Mouse (Mus musculus): ENCODE results near the gene Klc3.

Klc3 gene

DNA sequence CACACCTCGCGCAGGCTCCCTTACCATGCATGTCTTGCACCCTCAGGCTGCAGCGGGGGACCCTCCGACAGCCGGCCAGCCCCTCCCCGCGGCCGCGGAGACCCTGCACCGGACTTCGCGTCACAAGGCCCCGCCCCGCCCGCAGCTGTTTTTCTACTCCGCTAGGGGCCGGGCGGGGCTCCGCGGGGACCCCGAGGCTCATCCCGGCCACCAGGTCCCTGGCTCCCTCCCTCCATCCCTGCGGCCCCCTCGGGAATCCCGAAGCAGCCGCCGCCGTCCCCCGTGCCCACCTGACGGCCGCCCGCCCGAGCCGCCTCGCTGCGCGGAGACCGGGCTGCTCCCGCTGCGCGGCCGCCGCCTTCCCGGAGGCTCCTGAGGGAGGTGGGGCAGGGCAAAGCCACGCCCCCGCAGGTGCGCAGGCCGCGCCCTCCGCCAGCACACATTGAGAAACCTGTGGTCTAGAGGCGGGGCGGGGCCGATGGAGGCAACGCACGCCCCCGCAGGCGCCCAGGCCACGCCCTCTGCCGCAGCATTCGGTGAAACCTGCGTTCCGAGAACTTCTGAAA, at the start of gene Klc3:
Gene Klc3, minus strand, starts transcription at position 374 of the 566 bp plus-strand sequence.
- no peak for DNase-seq

DNA sequence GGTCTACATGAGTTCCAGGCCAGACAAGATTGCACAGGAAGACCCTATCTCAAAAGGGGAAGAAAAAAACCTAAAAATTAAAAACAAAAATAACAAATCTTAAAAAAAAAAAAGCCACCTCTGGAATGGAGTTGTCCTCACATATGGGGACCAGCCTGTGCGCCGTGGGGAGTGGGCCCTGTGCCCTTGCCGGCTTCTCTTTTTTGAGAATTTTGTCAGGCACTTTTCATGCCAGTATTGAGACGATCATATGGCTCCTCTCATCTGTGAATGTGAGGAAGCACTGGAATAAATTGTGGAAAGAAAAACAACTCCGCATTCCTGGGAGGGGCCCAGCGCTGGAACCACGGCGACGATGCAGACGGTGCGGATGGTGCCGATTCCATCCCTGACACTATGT, 45.3 kb upstream of the Klc3 start:
- no peak for DNase-seq

DNA sequence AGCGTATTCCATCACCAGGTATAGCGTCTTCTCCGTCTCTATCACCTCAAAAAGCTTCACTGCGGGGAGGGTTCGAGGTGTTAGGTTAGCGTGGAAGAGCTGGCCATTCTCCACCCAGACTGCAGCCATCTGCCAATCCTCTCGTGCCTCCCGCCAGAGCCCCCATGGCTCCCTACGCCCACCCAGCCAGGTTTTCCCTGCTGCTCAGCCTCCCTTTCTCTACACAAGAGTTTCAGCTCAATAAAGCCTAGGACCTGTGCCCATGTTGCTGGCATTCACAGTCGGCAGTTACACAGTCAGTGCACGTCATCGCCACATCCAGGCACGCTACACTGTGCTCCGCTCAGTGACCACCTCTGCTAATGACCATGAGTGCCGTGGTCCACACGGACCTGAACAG, 43.8 kb upstream of the Klc3 start:
- no peak for DNase-seq

DNA sequence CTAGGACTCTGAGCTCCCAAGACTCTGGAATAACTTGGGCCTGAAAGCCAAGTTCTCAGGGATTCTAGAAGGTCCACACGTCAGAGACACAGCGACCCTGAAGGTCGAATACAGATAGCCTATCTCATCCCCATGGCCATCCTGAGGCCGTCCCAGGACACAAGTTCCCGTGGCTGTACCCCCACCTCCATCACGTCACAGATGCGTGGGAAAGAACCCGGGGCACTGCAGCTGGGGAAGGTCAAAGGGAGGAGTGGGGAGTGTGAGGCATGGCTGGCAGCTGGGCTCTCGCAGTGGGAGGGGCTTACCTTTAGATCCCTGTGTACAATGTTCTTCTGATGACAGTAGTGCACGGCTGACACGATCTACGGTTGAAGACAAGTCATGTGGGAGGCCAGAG, 40.9 kb upstream of the Klc3 start:
- DNase-seq: no peak

DNA sequence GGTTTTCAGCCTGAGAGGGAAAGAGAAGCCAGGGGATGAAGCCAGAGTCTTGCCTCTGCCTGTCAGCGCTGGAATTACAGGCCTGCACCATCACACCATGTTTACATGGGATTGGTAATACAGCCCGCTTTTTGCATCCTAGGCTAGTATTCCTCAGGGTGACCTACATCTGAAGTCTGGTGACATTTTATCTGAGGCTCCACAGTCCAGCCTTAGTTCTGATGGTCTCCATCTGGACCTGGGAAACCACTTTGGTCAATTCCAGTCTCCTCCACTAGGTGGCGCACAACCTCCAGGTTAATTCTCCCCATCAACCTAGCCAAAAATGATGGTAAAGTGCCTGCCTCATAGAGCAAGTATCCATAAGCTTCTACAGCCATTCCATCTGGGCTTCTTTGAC, 39.4 kb upstream of the Klc3 start:
- peak; percentile 56 for DNase-seq

DNA sequence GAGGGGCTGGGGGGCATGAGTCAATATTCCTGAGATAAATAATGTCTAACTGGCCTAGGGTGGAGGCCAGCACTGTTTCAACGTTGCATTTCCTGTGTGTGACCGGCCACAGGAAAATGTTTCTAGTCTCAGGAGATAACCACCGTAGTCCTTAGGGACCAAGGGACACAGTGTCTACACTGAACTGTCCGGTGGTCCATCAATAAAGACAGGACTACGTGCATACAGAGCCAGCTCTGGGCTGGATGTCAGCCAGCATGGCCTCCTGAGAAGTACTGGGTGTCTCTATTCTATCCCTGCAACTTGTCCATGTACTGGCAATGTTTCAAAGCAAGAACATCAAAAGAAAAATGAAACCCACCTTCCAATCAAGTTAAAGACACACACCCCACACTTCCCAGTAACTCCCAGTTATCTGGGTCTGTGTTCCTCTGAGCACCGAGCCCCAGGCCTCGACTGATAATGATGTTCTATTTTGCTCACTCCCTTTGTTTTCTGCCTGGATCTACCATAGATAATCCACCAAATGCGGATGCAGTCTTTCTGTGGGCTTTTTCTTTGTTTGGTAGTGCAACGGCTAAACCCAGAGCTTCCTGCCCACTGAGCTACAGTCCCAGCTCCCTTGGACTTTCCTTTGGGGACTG, 37.7 kb upstream of the Klc3 start:
- DNase-seq: no peak

DNA sequence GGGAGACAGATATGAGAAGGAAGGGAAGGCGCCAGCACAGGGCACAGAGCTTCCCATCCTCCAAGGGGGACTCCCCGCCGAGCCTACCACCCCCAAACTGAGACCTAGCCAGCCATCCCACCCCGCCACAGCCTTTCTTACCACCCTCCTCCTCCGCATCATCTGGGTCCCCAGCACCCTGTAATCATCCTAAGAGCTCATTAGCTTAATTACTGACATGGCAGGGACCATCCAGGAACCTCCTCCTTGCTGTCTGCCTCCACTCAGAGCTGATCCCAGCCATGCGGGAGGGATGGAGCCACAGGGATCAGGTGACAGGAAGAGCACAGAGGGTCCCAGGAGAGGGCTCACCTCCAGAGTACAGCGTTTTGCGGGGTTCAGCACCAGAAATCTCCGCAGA, 33.1 kb upstream of the Klc3 start:
- DNase-seq: peak; percentile 85

DNA sequence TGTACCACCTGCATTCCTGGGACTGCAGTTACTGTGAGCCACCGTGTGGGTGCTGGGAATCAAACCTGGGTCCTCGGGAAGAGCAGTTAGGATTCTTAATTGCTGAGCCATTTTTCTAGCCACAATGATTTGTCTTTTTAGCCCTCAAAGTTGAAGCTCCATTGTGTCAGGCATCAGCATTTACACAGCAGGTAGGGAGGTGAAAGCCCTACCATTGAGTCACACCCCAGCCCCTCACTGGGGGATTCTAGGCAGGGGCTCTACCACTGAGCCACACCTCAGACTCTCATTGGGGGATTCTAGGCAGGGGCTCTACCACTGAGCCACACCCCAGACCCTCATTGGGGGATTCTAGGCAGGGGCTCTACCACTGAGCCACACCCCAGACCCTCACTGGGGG, 32.4 kb upstream of the Klc3 start:
- DNase-seq: no peak

DNA sequence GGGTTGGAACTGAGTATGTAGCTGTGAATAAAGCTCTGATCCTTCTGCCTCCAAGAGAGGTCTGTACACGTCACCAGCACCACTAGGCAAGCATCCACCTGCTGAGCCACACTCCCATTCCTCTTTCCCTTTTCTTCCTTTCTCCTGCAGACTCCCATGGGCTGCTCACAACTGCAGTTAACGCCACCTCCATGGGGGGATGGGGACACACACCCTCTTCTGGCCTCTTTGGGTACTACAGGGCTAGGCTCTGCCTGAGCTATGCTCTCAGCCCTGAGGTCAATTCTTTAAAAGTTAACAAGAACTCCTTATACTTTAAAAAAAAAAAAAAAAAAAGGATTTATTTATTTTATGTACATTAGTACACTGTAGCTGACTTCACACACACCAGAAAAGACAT, 28.6 kb upstream of the Klc3 start:
- no peak for DNase-seq

DNA sequence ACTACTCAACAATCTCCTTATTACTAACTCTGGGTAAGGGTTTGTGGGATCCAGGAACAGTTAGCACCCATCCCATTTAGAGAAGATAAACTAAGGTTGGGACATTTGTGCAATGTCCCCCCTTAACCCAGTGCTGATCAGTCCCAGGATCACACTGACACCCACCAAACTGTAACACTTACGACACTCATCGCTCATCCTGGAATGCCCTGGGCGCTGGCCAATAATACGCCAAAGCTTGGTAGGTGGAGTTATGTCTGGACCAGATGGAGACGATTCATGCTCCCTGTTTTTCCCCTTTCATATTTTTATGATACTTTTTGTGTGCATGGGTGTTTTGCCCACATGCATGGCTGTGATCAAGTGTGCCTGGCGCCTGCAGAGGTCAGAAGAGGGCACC, 26.5 kb upstream of the Klc3 start:
- no peak for DNase-seq

DNA sequence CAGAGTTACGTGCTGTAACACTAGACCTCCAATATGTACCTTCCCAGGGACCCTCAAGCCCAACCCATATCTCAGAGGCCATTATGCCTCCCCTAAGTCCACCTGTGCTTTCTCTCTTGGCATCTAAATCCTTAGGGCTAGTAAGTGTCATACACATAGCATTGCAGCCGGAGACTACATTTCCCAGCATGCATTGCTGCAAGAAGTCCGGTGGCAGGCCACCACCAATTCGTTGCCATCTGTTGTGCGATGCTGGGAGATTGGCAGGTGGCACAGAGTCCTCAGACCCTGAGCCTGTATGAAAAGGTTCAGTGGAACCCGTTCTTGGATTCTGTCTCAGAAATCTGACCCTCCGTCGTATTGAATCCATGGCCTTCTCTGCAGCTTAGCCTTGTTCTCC, 25.8 kb upstream of the Klc3 start:
- no peak for DNase-seq

DNA sequence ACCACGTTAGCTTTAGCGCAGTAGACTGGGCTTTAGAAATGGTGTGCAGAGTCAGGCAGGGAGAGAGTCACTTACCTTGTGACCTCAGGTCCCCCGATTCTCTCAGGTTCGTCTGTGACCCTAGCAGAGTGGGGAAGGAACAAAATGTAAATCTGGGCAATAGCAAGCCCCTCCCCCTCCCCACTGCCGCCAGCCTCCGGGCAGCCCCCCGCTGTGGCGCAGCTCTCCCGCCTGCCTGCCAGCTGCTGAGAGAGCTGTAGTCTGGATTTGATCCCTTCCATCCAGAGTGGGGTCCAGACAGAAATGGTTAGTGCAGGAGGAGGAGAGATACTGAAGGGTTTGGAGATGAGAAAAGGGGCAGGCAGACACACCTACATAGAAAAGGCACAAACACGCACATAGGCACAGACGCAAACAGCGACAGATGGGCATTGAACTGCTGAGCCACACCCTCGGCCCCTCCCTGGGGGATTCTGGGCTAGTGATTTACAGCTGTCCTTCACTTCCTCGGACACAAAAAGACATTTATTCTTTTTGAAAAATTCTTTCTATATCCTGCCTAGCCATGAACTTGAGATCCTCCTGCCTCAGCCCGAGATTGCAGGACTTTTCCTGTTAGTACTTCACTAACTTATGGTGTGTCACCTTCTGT, 24.2 kb upstream of the Klc3 start:
- no peak for DNase-seq

DNA sequence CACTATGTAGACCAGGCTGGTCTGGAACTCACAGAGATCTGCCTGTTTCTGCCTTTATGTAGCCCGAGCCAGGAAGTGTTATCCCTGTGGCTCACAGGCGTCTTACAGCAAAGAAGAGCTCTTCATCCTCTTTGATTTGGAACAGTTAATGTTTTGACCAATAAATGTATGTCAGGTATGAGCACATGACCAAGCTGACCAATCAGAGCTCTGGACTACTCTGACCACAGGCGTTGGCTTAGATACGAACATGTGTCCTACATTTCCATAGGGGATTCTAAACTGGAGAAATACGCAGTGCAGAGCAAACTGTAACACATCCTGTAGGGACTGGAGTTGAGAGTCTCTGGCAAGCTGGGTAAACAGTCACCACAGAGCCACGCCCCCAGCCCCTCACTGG, 23.0 kb upstream of the Klc3 start:
- no peak for DNase-seq

DNA sequence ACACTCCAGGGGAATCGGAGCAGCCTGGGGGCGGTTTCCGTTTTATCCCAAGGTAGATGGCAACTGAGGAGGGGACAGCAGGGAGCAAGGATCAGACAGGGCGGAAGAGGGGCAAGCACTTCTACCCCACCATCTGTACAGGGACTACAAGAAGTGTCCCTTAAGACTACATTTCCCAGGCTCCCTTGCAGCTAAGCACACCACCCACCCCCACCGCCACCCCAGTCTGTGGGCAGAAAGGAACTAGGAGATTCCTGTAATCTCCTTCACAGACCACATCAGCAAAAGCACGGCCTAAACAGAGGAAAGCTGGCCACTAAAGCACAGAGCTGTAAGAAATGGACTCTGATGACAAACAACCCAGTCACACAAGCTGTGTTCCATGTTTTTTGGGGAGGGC, 22.4 kb upstream of the Klc3 start:
- no peak for DNase-seq

DNA sequence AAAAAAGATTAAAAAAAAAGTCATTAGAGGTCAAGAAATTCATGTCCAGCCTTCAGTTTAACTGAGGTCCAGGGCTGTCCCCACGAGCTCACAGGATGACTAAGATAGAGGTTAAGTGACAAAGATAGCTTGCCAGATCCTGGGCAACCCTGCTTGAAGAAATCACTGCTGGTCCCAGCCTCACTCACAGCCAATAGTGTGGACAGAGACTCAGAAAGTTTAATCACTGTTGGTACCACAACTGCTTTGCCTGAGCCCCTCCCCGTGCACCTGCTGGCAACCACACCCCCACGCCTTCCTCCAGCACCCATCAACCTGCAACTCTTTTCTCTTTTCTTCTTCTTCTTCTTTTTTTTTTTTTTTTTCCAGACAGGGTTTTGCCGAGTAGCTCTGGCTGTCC, 20.1 kb upstream of the Klc3 start:
- DNase-seq: no peak

DNA sequence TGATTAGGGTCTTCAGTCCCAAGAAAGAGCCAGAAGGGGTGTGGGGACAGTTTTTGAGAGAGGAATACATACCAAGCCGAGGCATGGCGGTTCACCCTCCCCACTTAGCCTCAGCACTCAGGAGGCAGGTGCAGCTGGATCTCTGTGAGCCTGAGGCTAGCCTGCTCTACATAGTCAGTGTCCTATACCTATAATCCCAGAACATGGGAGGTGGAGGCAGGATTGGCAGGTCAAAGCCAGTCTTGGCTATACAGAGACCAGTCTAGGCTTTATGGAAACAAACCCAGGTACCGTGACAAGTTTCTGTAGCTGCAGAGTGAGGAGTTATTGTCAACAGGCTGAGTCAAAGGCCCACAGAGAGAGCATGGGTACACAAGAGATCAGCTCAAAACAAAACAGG, 19.2 kb upstream of the Klc3 start:
- DNase-seq: no peak

DNA sequence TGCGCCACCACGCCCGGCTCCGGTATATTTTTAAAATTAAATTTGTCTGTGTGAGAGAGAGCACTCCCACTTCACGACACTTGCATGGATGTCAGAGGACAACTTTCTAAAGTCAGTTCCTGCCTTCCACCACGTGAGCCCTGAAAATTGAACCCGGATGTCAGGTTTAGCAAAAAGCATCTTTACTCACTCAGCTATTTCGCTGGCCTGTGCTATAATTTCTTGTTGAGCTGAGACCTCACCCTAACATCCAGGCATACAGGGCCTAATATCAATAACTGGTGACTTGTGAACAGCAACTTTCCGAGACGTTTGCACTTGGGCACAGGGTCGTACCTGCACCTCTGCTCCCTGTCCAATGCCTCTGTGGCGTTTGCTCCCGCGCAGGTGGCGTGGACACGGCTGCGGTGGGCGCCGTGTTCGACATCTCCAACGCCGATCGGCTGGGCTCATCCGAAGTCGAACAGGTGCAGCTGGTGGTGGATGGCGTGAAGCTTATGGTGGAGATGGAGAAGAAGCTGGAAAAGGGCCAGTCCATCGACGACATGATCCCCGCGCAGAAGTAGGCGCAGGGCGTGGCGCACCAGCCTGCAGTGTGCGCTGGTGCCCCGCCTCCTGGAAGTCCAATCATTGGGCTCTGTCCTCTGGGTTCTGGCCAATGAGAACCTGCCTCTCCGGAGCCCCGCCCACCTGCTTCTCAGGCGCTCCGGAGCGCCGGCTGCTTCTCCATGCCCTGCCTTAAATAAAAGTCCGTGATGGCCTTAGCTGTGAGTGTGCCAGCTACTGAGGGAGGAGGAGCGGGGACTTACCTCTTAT, 17.1 kb upstream of the Klc3 start:
- DNase-seq: peak; percentile 93

DNA sequence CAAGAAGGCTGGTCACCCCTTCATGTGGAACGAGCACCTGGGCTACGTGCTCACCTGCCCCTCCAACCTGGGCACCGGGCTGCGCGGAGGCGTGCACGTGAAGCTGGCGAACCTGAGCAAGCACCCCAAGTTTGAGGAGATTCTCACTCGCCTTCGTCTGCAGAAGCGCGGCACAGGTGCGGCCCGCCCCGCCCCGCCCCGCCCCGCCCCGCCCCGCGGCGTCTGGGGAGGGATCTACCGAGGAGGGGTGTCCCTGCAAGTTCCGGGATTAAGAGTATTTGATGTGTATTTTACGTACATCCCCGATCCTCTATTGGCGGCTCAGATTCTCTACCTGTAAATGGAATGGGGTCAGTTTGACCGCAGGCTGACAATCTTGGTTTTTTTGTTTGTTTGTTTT, 16.2 kb upstream of the Klc3 start:
- no peak for DNase-seq

DNA sequence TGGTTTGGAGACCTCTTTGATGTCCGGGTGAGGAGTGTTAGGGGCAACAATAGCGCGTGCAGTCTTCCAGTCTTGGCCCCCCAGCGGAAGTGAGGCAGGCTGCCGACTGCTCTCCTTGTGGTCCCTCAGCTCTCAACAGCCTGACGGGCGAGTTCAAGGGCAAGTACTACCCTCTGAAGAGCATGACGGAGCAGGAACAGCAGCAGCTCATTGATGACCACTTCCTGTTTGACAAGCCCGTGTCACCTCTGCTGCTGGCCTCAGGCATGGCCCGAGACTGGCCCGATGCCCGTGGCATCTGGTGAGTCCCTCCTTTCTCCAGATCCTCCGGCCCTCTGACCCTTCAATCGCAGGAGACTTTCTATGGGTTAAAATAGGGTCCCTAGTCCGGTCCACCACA, 12.7 kb upstream of the Klc3 start:
- no peak for DNase-seq

DNA sequence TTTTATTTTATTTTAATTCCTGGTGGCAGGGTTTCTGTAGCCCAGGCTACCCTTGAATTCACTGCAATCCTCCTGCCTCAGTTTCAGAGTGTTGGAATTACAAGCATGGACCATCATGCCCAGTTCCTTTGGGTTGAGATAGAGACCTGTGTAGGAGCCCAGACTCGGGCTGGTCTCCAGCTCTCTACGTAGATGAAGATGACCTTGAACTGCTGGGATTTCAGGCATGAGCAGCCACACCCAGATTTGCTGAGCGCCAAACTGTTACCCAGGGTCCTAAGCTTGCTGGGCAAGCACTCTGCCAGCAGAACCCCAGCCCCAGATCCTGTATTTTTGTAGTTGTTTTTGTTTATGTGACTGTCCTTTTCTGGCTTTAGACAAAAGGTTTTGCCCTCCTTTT, 9.6 kb upstream of the Klc3 start:
- DNase-seq: no peak

DNA sequence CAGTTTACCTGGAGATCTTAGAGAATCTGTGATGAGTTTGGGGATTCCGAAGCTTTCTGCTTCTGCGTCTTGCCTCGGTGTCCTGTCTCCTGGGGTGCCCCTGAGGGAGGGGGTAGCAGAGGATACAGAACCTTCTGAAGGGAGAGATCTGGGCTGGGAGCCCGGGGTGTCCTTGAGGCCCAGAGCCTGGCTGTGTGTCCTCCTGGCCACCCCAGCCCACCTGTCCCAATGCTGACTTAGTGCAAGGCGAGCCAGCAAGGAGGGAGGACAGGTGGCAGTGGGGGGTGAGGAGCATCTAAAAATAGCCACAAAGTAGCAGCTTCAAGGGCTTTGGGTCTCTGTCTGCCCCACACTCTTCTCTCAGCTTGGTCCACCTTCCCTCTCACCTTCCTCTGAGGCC, 7.9 kb upstream of the Klc3 start:
- DNase-seq: no peak

DNA sequence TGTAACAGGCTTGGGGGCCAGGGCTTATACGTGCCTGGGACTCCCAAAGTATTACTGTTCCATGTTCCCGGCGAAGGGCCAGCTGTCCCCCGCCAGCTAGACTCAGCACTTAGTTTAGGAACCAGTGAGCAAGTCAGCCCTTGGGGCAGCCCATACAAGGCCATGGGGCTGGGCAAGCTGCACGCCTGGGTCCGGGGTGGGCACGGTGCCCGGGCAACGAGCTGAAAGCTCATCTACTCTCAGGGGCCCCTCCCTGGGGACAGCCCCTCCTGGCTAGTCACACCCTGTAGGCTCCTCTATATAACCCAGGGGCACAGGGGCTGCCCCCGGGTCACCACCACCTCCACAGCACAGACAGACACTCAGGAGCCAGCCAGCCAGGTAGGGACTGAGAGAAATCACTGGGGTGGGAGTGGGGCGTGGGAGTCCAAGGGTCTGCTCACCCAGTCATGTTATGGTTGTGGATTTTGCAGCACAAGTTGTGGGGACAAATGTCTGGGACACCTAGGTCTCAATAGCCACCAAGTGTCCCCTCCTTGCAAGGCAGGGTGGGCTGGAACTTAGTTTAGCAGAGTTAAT, 7.0 kb upstream of the Klc3 start:
- no peak for DNase-seq

DNA sequence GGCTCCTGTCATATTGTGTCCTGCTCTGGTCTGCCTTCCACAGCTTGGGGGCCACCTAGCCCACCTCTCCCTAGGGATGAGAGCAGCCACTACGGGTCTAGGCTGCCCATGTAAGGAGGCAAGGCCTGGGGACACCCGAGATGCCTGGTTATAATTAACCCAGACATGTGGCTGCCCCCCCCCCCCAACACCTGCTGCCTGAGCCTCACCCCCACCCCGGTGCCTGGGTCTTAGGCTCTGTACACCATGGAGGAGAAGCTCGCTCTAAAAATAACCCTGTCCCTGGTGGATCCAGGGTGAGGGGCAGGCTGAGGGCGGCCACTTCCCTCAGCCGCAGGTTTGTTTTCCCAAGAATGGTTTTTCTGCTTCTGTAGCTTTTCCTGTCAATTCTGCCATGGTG, 5.8 kb upstream of the Klc3 start:
- no peak for DNase-seq

DNA sequence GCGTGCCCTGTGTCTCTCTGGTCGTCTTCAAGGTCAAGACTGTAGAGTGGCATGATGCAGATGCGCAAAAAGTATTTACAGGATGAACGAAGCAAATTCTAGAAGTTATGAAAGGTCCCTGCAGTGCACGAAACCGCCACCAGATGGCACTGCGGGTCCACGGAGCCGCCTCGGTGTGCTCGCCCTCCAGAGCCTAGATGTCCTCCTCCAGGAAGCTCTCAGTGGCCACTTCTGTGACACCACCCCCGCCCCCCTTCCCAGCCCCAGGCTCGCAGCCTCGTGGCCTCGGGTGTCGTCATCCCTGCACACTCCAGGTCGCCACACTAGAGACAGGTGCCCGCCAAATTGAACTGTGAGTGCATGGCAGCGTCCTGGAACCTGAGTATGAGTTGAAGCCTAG, 1.5 kb upstream of the Klc3 start:
- DNase-seq: peak; percentile 58

Measured in layer of hippocampus, adult 9-11 months (tissue).